Mouse (Mus musculus): ENCODE measurements around the gene Tbc1d25. TPM values are rescaled to one million over a fixed set of nuclear protein-coding genes. Genes with fewer than 3 reads are reported as not detected.

Tbc1d25 gene
- polyA plus RNA-seq, 1 experiment: 9.5 TPM

DNA sequence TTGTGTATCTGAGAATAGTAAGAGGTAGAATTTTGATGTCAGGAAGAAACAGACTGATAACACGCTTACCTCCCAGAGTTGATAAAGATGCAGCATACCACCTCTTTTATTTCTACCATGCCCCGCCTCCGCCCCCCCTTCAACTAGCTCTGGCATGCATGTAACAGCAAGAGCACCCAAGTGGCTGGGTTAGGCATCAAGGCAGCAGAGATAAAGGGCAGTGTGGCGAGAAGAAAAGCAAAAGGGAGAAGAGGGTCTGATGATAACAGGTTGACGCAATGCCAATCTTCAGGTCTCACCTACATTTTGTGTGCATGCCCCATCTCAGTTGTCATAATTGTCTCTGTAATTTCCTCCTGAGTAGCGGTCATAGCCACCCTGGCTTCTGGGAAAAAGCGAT, 33.0 kb downstream of the Tbc1d25 start:
- Histone ChIP-seq H3K9me3 (replicated peaks; ENCODE audit: control insufficient read depth, insufficient read depth, low read length, poor library complexity, severe bottlenecking) (no peaks in the 10 kb centered on the region), H3K36me3 (ENCODE audit: control insufficient read depth, insufficient read depth, low read length, poor library complexity, severe bottlenecking) (peaks cover 53% of the 10 kb centered on the region), H3K4me3 (ENCODE audit: low read depth, low read length) (no peak overlapping the region), H3K27ac (ENCODE audit: insufficient read depth, low read length) (no peak overlapping the region), H3K4me1 (ENCODE audit: control insufficient read depth, insufficient read depth, low read length) (no peaks in the 10 kb centered on the region), H3K9ac (ENCODE audit: low read depth, poor library complexity, severe bottlenecking) (no peak overlapping the region), H3K27me3 (ENCODE audit: control insufficient read depth, insufficient read depth, low read length, poor library complexity, severe bottlenecking) (no peaks in the 10 kb centered on the region)
- no peak for TF ChIP-seq CTCF (IDR thresholded peaks at IDR 0.05; ENCODE audit: low read depth, low read length)
- TF ChIP-seq EP300 (IDR thresholded peaks at IDR 0.05; ENCODE audit: insufficient read depth, low read depth, low read length): no peak
- TF ChIP-seq POLR2A (IDR thresholded peaks at IDR 0.05; ENCODE audit: insufficient read depth, low read length): no peak

GRCm38 (mm10) chrX:8141058-8141457, 34.9 kb downstream of the Tbc1d25 start:
- H3K4me1 ChIP-seq (ENCODE audit: control insufficient read depth, insufficient read depth, low read length): no peaks in the 10 kb centered on the region
- no peaks in the 10 kb centered on the region for H3K9me3 ChIP-seq (replicated peaks; ENCODE audit: control insufficient read depth, insufficient read depth, low read length, poor library complexity, severe bottlenecking)
- no peak overlapping the region for H3K27ac ChIP-seq (ENCODE audit: insufficient read depth, low read length)
- peaks cover 53% of the 10 kb centered on the region for H3K36me3 ChIP-seq (ENCODE audit: control insufficient read depth, insufficient read depth, low read length, poor library complexity, severe bottlenecking)
- no peak for TF ChIP-seq CTCF (IDR thresholded peaks at IDR 0.05; ENCODE audit: low read depth, low read length)
- no peak for TF ChIP-seq POLR2A (IDR thresholded peaks at IDR 0.05; ENCODE audit: insufficient read depth, low read length)
- no peak for TF ChIP-seq EP300 (IDR thresholded peaks at IDR 0.05; ENCODE audit: insufficient read depth, low read depth, low read length)
- no peak overlapping the region for H3K4me3 ChIP-seq (ENCODE audit: low read depth, low read length)
- no peaks in the 10 kb centered on the region for H3K27me3 ChIP-seq (ENCODE audit: control insufficient read depth, insufficient read depth, low read length, poor library complexity, severe bottlenecking)
- no peak overlapping the region for H3K9ac ChIP-seq (ENCODE audit: low read depth, poor library complexity, severe bottlenecking)

DNA sequence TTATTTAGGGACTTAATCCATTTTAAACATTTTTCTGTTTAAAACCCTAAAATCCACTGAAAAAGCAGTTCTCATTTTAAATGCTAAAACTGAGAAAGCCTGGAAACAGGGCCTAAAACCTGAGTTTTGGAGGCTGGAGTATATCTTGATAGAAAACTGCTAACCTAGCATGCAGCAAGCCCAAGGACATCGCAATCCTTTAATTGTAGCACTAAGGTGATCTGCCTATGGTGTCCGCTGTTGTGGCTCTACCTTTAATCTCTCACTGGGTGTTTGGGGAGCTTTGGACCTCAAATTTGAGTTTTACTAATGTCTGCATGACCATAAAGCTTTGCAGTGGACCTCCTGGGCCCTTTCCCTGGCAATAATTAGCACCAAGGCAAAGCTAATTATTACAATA, 35.5 kb downstream of the Tbc1d25 start:
- Histone ChIP-seq H3K4me3 (ENCODE audit: low read depth, low read length) (no peak overlapping the region), H3K27me3 (ENCODE audit: control insufficient read depth, insufficient read depth, low read length, poor library complexity, severe bottlenecking) (no peaks in the 10 kb centered on the region), H3K36me3 (ENCODE audit: control insufficient read depth, insufficient read depth, low read length, poor library complexity, severe bottlenecking) (peaks cover 53% of the 10 kb centered on the region), H3K9ac (ENCODE audit: low read depth, poor library complexity, severe bottlenecking) (no peak overlapping the region), H3K27ac (ENCODE audit: insufficient read depth, low read length) (no peak overlapping the region), H3K9me3 (replicated peaks; ENCODE audit: control insufficient read depth, insufficient read depth, low read length, poor library complexity, severe bottlenecking) (no peaks in the 10 kb centered on the region), H3K4me1 (ENCODE audit: control insufficient read depth, insufficient read depth, low read length) (no peaks in the 10 kb centered on the region)
- no peak for TF ChIP-seq POLR2A (IDR thresholded peaks at IDR 0.05; ENCODE audit: insufficient read depth, low read length)
- no peak for TF ChIP-seq EP300 (IDR thresholded peaks at IDR 0.05; ENCODE audit: insufficient read depth, low read depth, low read length)
- no peak for TF ChIP-seq CTCF (IDR thresholded peaks at IDR 0.05; ENCODE audit: low read depth, low read length)

GRCm38 (mm10) chrX:8139480-8139879, 36.5 kb downstream of the Tbc1d25 start:
- Histone ChIP-seq H3K27me3 (ENCODE audit: control insufficient read depth, insufficient read depth, low read length, poor library complexity, severe bottlenecking) (no peaks in the 10 kb centered on the region), H3K27ac (ENCODE audit: insufficient read depth, low read length) (no peak overlapping the region), H3K9me3 (replicated peaks; ENCODE audit: control insufficient read depth, insufficient read depth, low read length, poor library complexity, severe bottlenecking) (no peaks in the 10 kb centered on the region), H3K4me3 (ENCODE audit: low read depth, low read length) (no peak overlapping the region), H3K9ac (ENCODE audit: low read depth, poor library complexity, severe bottlenecking) (no peak overlapping the region), H3K4me1 (ENCODE audit: control insufficient read depth, insufficient read depth, low read length) (no peaks in the 10 kb centered on the region), H3K36me3 (ENCODE audit: control insufficient read depth, insufficient read depth, low read length, poor library complexity, severe bottlenecking) (peaks cover 48% of the 10 kb centered on the region)
- no peak for TF ChIP-seq POLR2A (IDR thresholded peaks at IDR 0.05; ENCODE audit: insufficient read depth, low read length)
- no peak for TF ChIP-seq CTCF (IDR thresholded peaks at IDR 0.05; ENCODE audit: low read depth, low read length)
- TF ChIP-seq EP300 (IDR thresholded peaks at IDR 0.05; ENCODE audit: insufficient read depth, low read depth, low read length): no peak

DNA sequence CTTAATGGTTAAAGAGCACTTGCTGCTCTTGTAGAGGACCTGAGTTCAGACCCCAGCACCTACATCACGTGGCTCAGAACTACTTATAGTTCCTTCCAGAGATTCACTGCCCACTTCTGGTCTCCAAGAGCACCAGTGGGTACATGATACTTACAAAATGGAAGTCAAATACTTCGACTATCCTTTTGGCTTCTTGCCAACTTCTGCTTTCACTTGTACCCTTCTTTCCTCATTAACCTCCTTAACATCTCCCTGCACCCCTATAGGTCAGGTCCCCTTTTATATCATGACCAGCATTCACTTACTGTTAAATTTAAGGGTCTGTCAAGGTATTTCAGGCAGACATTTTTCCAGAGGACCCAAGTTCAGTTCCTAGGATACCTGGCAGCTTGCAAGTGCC, 40.1 kb downstream of the Tbc1d25 start:
- no peak overlapping the region for H3K4me3 ChIP-seq (ENCODE audit: low read depth, low read length)
- H3K27ac ChIP-seq (ENCODE audit: insufficient read depth, low read length): no peak overlapping the region
- H3K27me3 ChIP-seq (ENCODE audit: control insufficient read depth, insufficient read depth, low read length, poor library complexity, severe bottlenecking): no peaks in the 10 kb centered on the region
- no peaks in the 10 kb centered on the region for H3K4me1 ChIP-seq (ENCODE audit: control insufficient read depth, insufficient read depth, low read length)
- H3K9me3 ChIP-seq (replicated peaks; ENCODE audit: control insufficient read depth, insufficient read depth, low read length, poor library complexity, severe bottlenecking): no peaks in the 10 kb centered on the region
- peaks cover 18% of the 10 kb centered on the region for H3K36me3 ChIP-seq (ENCODE audit: control insufficient read depth, insufficient read depth, low read length, poor library complexity, severe bottlenecking)
- no peak overlapping the region for H3K9ac ChIP-seq (ENCODE audit: low read depth, poor library complexity, severe bottlenecking)
- TF ChIP-seq POLR2A (IDR thresholded peaks at IDR 0.05; ENCODE audit: insufficient read depth, low read length) (no peak), EP300 (IDR thresholded peaks at IDR 0.05; ENCODE audit: insufficient read depth, low read depth, low read length) (no peak), CTCF (IDR thresholded peaks at IDR 0.05; ENCODE audit: low read depth, low read length) (no peak)

DNA sequence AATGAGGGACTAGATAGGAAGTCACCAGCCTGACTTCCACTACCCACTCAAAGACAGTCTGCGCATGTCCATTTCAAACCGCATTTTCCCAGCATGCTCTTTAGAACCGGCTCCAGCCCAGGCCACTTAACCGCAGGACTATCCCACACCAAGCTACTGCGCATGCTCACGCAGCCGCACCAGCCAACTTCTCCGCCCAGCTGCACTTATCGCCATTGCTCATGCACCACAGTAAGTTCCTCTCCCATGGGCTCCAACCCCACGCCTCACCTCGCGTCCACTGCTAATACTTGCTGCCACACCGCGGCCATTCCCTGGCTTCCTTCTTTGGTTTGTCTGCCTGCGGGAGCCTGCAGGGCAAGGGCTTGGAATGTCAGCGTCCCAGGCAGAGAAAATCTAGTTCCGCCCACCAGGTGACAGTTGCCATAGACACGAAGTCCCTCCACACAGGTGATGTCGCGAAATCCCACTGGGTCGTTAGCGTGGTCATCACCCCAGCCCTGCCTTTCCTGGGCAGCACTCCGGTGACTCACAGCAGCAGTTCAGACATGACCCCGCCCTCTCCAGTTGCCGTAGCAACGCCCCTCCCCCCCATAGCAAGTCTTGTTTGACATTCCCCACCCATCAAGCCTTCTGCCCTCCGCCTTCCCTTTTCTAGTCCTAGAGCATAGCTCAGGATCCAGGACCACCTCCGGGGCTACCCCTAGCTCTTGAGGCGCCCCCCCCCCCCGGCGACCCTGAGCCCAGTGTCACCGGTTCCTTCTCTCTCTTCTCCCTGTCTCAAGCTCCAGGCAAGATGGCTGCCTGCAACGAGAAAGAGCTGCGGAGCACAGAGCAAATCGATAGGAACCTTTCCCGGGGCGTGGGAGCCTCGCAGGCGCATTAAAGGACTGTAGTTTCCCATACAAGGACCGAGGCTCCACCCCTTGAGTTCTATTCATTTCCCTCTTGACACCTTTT, 43.7 kb downstream of the Tbc1d25 start, which contains the start of gene Wdr13:
Wdr13 (minus strand) TSS at position 876 of the 960 bp plus-strand sequence.
- TF ChIP-seq CTCF (IDR thresholded peaks at IDR 0.05; ENCODE audit: low read depth, low read length): no peak
- no peak for TF ChIP-seq EP300 (IDR thresholded peaks at IDR 0.05; ENCODE audit: insufficient read depth, low read depth, low read length)
- Histone ChIP-seq H3K36me3 (ENCODE audit: control insufficient read depth, insufficient read depth, low read length, poor library complexity, severe bottlenecking) (no peaks in the 10 kb centered on the region; the same call in 1 of the 2 replicates), H3K4me3 (ENCODE audit: low read depth, low read length) (peak within 1 kb of the TSS; percentile 80), H3K27me3 (ENCODE audit: control insufficient read depth, insufficient read depth, low read length, poor library complexity, severe bottlenecking) (no peaks in the 10 kb centered on the region), H3K9ac (ENCODE audit: low read depth, poor library complexity, severe bottlenecking) (peak within 1 kb of the TSS; percentile 19; the same call in 1 of the 2 replicates), H3K4me1 (ENCODE audit: control insufficient read depth, insufficient read depth, low read length) (no peaks in the 10 kb centered on the region), H3K9me3 (replicated peaks; ENCODE audit: control insufficient read depth, insufficient read depth, low read length, poor library complexity, severe bottlenecking) (no peaks in the 10 kb centered on the region), H3K27ac (ENCODE audit: insufficient read depth, low read length) (no peak within 1 kb of the TSS)

Data from ES-Bruce4 (cell line).